Mouse (Mus musculus): ENCODE data around the gene Knstrn.

GRCm38 (mm10) chr2:118779504-118780480, 34.0 kb upstream of the Knstrn start, which contains the start of gene Disp2:
- TF ChIP-seq CTCF (IDR thresholded peaks at IDR 0.05; ENCODE audit: insufficient read depth, low read depth, low read length) = no peak
- peak; percentile 79 for TF ChIP-seq POLR2A (IDR thresholded peaks at IDR 0.05; ENCODE audit: insufficient read depth, low read depth, low read length)
